Mouse (Mus musculus): ENCODE measurements around the gene Cenph.

GRCm38 (mm10) chr13:100751402-100751801 is 24.3 kb downstream of the Cenph start:
- TF ChIP-seq POLR2A (IDR thresholded peaks at IDR 0.05; ENCODE audit: control insufficient read depth, low read depth, low read length) (no peak), CTCF (IDR thresholded peaks at IDR 0.05; ENCODE audit: control insufficient read depth, insufficient read depth, insufficient replicate concordance, low read depth, low read length) (no peak)

Measured in testis, adult 2 months (tissue).